In genomic region chr6:5855526-5855925, GRCm38 (mm10) we compare ENCODE assay signal across 15 mouse cellular contexts.
"Had no signal": no experiment of that assay in that cellular context is flagged by ENCODE, and none has a peak within 500 bp of the region (broad histone marks: within the 10 kb centered on the region; RNA-seq: fewer than 3 reads in every experiment).

No protein-coding gene starts in this region.

- DNase-seq: kidney, postnatal 25 days; liver, embryonic 13.5 days; lung, adult 2 months; lung, postnatal 14 days; lung, postnatal 4 days; retina, postnatal 1 day; right cerebral cortex, postnatal 25 days; spleen, adult 18-20 months; thymus, postnatal 25 days had no signal

- H3K9ac ChIP-seq: liver, embryonic 13.5 days; midbrain, embryonic 12.5 days; neural tube, embryonic 13.5 days; stomach, embryonic 15.5 days had no signal

- H3K4me3 ChIP-seq: liver, embryonic 13.5 days; midbrain, embryonic 12.5 days; myocyte; neural tube, embryonic 13.5 days; stomach, embryonic 15.5 days had no signal

- ATAC-seq: midbrain, embryonic 16.5 days had no signal

- H3K27me3 ChIP-seq: liver, embryonic 13.5 days had no signal

- H3K4me1 ChIP-seq: liver, embryonic 13.5 days; midbrain, embryonic 12.5 days; stomach, embryonic 15.5 days had no signal

- H3K4me2 ChIP-seq: liver, embryonic 13.5 days; midbrain, embryonic 12.5 days; neural tube, embryonic 13.5 days; stomach, embryonic 15.5 days had no signal

- H3K36me3 ChIP-seq: liver, embryonic 13.5 days; midbrain, embryonic 12.5 days; neural tube, embryonic 13.5 days; stomach, embryonic 15.5 days had no signal

- H3K9me3 ChIP-seq: liver, embryonic 13.5 days; midbrain, embryonic 12.5 days; neural tube, embryonic 13.5 days; stomach, embryonic 15.5 days had no signal

- H3K27ac ChIP-seq: kidney, postnatal 0 days; liver, embryonic 13.5 days; midbrain, embryonic 12.5 days; neural tube, embryonic 13.5 days; stomach, embryonic 15.5 days had no signal
